Mouse (Mus musculus) T-helper 17 cell (primary cell): ENCODE measurements around the gene Lpp.

Experiments
- in situ Hi-C, 2 experiments: fragments of 300-600 bp; cut with MboI, MseI; formaldehyde crosslinking; loops; 1 replicate in 1 of 2; 2 replicates in 1 of 2; pipeline ENCODE4 v1.15.1; 2025; ENCODE audit warnings: high pct_unique_total_duplicates in 2 of 2

Lpp gene

GRCm38 (mm10) chr16:24527219-24527618, 133.9 kb downstream of the Lpp start:
- in situ Hi-C loops: loop anchor here in 1 of 2 experiments (10.0 kb wide), 1 partner anchor 542 kb away; the partner anchor contains the start of genes Bcl6 and Gm37419

- in situ Hi-C loops: no loop called here
Measured at GRCm38 (mm10) chr16:24531681-24532080, 138.4 kb downstream of the Lpp start.

GRCm38 (mm10) chr16:24535221-24535620, 141.9 kb downstream of the Lpp start:
- in situ Hi-C loops: no loop called here

- in situ Hi-C loops: no loop called here
Measured at GRCm38 (mm10) chr16:24536261-24536660, 143.0 kb downstream of the Lpp start.

- in situ Hi-C loops: no loop called here
Measured at GRCm38 (mm10) chr16:24539003-24539402, 145.7 kb downstream of the Lpp start.

- in situ Hi-C loops: no loop called here
Measured at GRCm38 (mm10) chr16:24542864-24543263, 149.6 kb downstream of the Lpp start.

GRCm38 (mm10) chr16:24545366-24545765, 152.1 kb downstream of the Lpp start:
- in situ Hi-C loops: no loop called here

GRCm38 (mm10) chr16:24558458-24558857, 165.2 kb downstream of the Lpp start:
- in situ Hi-C loops: loop anchor here in 1 of 2 experiments (25.0 kb wide), 1 partner anchor 1354 kb away; no protein-coding TSS in a partner anchor

GRCm38 (mm10) chr16:24559811-24560210, 166.5 kb downstream of the Lpp start:
- in situ Hi-C loops: loop anchor here in 1 of 2 experiments (25.0 kb wide), 1 partner anchor 1352 kb away; no protein-coding TSS in a partner anchor

- in situ Hi-C loops: loop anchor here in 1 of 2 experiments (25.0 kb wide), 1 partner anchor 1351 kb away; no protein-coding TSS in a partner anchor
Measured at GRCm38 (mm10) chr16:24560998-24561397, 167.7 kb downstream of the Lpp start.

GRCm38 (mm10) chr16:24561602-24562001, 168.3 kb downstream of the Lpp start:
- in situ Hi-C loops: loop anchor here in 1 of 2 experiments (25.0 kb wide), 1 partner anchor 1351 kb away; no protein-coding TSS in a partner anchor

GRCm38 (mm10) chr16:24565311-24565710, 172.0 kb downstream of the Lpp start:
- in situ Hi-C loops: loop anchor here in 1 of 2 experiments (25.0 kb wide), 1 partner anchor 1347 kb away; no protein-coding TSS in a partner anchor

- in situ Hi-C loops: loop anchor here in 1 of 2 experiments (25.0 kb wide), 1 partner anchor 1346 kb away; no protein-coding TSS in a partner anchor
Measured at GRCm38 (mm10) chr16:24566277-24566676, 173.0 kb downstream of the Lpp start.

GRCm38 (mm10) chr16:24567562-24567961, 174.3 kb downstream of the Lpp start:
- in situ Hi-C loops: loop anchor here in 1 of 2 experiments (25.0 kb wide), 1 partner anchor 1345 kb away; no protein-coding TSS in a partner anchor

- in situ Hi-C loops: loop anchor here in 1 of 2 experiments (25.0 kb wide), 1 partner anchor 1344 kb away; no protein-coding TSS in a partner anchor
Measured at GRCm38 (mm10) chr16:24568061-24568460, 174.8 kb downstream of the Lpp start.

GRCm38 (mm10) chr16:24569681-24570080, 176.4 kb downstream of the Lpp start:
- in situ Hi-C loops: loop anchor here in 1 of 2 experiments (25.0 kb wide), 1 partner anchor 1343 kb away; no protein-coding TSS in a partner anchor

- in situ Hi-C loops: no loop called here
Measured at GRCm38 (mm10) chr16:24576999-24577398, 183.7 kb downstream of the Lpp start.

GRCm38 (mm10) chr16:24577798-24578197, 184.5 kb downstream of the Lpp start:
- in situ Hi-C loops: no loop called here

GRCm38 (mm10) chr16:24582847-24583246, 189.5 kb downstream of the Lpp start:
- in situ Hi-C loops: no loop called here

GRCm38 (mm10) chr16:24593535-24593934, 200.2 kb downstream of the Lpp start:
- in situ Hi-C loops: no loop called here

- in situ Hi-C loops: no loop called here
Measured at GRCm38 (mm10) chr16:24594508-24594907, 201.2 kb downstream of the Lpp start.

GRCm38 (mm10) chr16:24595493-24595892, 202.2 kb downstream of the Lpp start:
- in situ Hi-C loops: no loop called here

- in situ Hi-C loops: no loop called here
Measured at GRCm38 (mm10) chr16:24598567-24598966, 205.3 kb downstream of the Lpp start.
